In the genomic region with DNA sequence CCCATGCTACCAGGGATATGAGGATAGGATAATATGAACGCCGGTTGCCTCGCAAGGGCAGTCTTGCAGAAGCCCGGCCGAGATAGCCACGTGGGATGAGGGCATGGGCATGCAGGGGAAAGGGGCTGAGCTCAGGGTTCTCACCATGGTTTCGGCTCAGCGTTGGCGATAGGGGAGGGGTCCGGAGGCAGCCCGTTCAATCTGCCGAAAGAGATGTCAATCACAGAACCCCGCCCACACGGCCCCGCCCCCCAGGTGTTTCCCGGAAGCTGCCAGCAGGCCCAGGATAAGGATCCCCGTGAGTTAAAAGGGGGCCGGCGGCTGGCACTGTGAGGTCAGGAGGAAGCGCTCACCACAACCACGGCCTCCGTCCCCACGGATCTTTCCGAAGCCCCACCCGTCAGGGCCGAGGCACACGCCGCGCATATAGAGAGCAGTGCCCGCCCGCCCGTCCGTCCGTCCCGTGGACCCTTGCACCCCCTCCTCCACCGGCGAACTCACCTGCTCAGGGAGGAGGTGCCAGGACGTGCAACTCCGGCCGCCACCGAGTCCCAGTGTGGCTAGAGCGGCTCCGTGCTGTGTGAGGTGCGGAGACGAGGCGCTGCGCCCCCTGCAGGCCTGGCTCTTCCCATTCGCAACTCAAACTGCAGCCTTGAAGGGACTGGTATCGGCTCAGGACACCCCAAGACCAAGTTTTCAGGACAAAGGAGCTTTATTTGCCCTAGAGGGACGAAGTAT, we compare ENCODE assay signal across 8 mouse cellular contexts. TPM values are rescaled to one million over a fixed set of nuclear protein-coding genes. Genes with fewer than 3 reads are reported as not detected.
A peak's percentile ranks its signal among the peaks of the same experiment; 100 is the strongest.
DNase-seq lines count a peak whose midpoint lies in the region; ATAC-seq lines count a peak whose summit lies in the region.

Rabggta (minus strand) TSS at position 564 of the 738 bp plus-strand sequence.

- peak within 1 kb of the TSS; percentile 51 for H3K27ac ChIP-seq in hindbrain, embryonic 11.5 days (ENCODE audit: low read depth, low read length)

- H3K4me3 ChIP-seq in hindbrain, embryonic 11.5 days (ENCODE audit: low read depth, low read length) = peak within 1 kb of the TSS; percentile 64

- 1% methylated on average over 50 of the region's 50 CpGs for WGBS in hindbrain, embryonic 11.5 days

- H3K4me1 ChIP-seq in hindbrain, embryonic 11.5 days (replicated peaks; ENCODE audit: control insufficient read depth, insufficient read depth, low read length) = no peaks in the 10 kb centered on the region

- peak; percentile 96 for ATAC-seq in hindbrain, embryonic 11.5 days (ENCODE audit: low FRiP score)

- H3K9ac ChIP-seq in hindbrain, embryonic 11.5 days (ENCODE audit: low read depth, low read length) = peak within 1 kb of the TSS; percentile 69

- peak; percentile 93 for DNase-seq in MN1 (ENCODE audit: low spot score)
- DNase-seq in cerebellum, adult 9-10 months = peak; percentile 93
- DNase-seq in frontal cortex, adult 2 months (ENCODE audit: extremely low spot score in 1 of 2, low spot score in 1 of 2) = peak; percentile 85 to 95
- DNase-seq in hindbrain, embryonic 11.5 days (ENCODE audit: low spot score) = peak; percentile 97
- peak; percentile 92 to 95 for DNase-seq in layer of hippocampus, postnatal 10 days (ENCODE audit: low spot score in 2 of 2)
- peak; percentile 94 for DNase-seq in lung, postnatal 10 days
- peak; percentile 93 for DNase-seq in ovary, postnatal 36 days (ENCODE audit: low spot score)
- peak; percentile 95 for DNase-seq in thymus, postnatal 25 days

- 0 out of 2 replicates have a peak, but pooled peaks cover 2% of the 10 kb centered on the region for H3K36me3 ChIP-seq in hindbrain, embryonic 11.5 days (ENCODE audit: control insufficient read depth, insufficient read depth, low read length)

- no peaks in the 10 kb centered on the region for H3K9me3 ChIP-seq in hindbrain, embryonic 11.5 days (ENCODE audit: control insufficient read depth, low read length)

- no peaks in the 10 kb centered on the region for H3K27me3 ChIP-seq in hindbrain, embryonic 11.5 days (ENCODE audit: control insufficient read depth, insufficient read depth, low read length)

- peak within 1 kb of the TSS; percentile 68 for H3K4me2 ChIP-seq in hindbrain, embryonic 11.5 days (replicated peaks; ENCODE audit: low read depth, low read length)

RNA-seq across cellular contexts. Expression of gene Rabggta, which starts in this region (rescaled TPM):
- polyA plus RNA-seq in frontal cortex, adult 2 months (2012; rRNA removed) = 60.7 and 64.3 TPM in 2 replicates
- 25.3 and 27.4 TPM in 2 replicates for polyA plus RNA-seq in hindbrain, embryonic 11.5 days (2014; fragmentation: Nextera tagmentation; extraction: Ambion mirVana)
- 10 to 100 TPM; 42.0 to 54.1 TPM for total RNA-seq in layer of hippocampus, postnatal 10 days (2021)

Comparison
In these comparisons a context has a peak if more than half of its experiments do, and no peak if none do; other contexts are left out.
1. Peak in every context shown above with its lines: DNase-seq, ATAC-seq, H3K4me3 ChIP-seq and H3K27ac ChIP-seq.